Mouse (Mus musculus): ENCODE measurements around the gene Ssb. TPM values are rescaled to one million over a fixed set of nuclear protein-coding genes. Genes with fewer than 3 reads are reported as not detected.

Gene Ssb
- total RNA-seq (2023) = 190 TPM

DNA sequence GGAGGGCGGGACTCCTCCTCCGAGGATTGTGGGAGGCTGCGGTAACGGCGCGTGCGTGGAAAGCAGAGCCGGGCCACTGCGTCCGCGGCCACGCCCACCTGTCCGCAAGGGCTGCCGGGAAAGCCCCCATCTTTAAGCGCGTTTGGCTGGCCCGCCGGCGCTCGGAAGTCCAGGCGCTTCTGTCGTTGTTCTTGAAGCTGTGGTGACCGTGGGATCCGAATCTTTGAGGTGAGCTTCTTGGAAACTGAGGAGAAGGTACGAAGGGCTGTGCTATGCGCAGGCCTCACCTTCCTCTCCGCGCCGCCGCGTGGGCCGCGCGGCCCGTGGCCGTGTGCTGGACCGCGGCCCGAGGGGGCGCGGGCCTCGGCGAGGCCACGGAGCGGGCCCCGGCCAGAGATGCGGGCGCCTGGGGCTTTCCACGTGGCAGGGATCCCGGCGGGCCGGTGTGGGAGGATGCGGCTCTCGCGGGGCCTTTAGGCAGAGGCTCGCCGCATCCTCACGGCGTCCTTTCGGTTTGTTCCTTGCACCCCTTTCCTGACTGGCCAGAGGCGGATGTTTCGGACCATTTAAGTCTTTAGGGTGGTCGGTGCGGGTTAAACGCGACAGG lies at the start of gene Ssb:
TSS of gene Ssb (plus strand) at position 78 of the 607 bp plus-strand sequence.

DNA sequence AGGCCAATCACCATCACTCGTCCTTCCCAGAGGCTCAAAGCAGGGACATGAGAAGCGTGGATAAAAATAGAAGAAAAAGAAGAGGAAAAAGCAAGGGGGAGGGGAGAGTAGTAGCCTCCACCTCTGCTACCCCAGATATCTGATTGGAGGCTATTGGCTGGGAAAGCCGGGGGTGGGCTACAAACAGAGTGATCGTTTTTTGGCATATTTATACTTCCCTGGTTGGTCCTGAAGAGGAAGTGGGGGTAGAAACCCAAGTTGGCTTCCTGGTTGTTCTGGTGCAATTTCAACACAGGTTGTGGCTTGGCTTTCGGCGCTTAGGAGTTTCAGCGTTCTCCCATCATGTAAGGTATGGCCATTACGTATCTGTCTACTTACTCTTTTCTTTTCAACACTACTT lies 39.7 kb upstream of the Ssb start, which contains the start of gene Klhl23:
TSS of gene Klhl23 (plus strand) at position 234 of the 400 bp plus-strand sequence.

DNA sequence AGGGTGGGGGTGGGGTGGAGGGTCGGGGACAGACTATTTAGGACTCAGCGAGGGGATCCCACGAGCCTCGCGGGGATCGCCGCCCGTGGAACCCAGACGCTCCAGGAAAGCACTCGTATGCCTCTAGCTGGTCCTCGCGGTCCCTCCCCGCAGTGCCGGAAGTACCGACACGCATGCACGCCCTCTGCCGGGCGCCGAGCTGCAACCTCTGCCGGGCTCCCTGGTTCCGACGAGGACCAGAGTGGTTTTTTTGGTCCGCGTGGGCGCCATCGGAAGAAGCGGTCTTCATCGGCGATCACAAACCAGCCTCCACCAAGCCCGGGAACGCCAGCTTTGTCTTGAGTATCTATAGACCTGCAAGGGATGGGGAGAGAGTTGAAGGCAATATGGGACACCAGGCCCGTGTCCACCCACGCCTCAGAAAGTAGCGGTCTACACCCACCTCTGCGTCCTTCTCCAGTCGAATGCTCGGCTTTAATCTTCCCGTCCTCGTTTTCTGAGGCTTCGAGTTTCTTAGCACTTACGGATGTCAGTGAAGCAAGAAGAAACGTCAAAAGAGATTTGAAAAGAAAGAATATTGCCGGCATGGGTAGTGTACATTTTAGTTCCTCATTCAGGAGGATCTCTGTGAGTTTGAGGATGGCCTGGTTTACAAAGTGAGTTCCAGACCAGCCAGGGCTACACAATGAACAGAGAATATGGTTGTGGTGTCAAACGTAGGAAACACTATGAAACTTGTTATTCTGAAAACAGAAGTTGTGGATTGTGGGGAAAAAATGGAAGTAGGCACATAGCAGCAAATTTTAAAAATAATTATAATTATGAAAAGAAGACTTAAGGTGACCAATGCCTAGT lies 24.3 kb downstream of the Ssb start, which contains the start of gene Mettl5:
TSS of gene Mettl5 (minus strand) at position 165 of the 855 bp plus-strand sequence.

DNA sequence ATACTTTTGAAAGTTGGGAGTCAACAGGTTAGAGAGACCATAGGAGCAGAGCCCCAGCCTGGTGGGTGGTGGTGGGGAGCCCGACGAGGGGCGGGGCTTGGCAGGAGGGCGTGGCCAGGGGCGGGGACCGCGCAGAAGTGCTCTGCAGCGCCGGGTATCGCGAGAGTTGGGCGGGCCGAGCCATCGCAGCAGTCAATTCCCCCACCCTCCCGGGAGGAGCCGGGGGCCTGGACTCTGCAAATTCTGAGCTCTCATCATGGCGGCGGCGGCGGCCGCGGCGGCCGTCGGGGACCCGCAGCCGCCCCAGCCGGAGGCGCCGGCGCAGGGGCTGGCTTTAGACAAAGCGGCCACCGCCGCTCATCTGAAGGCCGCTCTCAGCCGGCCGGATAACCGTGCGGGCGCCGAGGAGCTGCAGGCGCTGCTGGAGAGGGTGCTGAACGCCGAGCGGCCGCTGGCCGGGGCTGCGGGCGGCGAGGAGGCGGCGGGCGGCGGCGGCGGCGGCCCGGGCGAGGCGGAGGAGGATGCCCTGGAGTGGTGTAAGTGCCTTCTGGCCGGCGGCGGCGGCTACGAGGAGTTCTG lies 35.8 kb downstream of the Ssb start, which contains the start of gene Ubr3:
TSS of gene Ubr3 (plus strand) at position 208 of the 579 bp plus-strand sequence.

Other genes with a start within 250 kb of the Ssb start
- 1.2 TPM for gene Bbs5, start 214.4 kb upstream of the Ssb start, total RNA-seq (2023)
- gene Klhl41, start 191.4 kb upstream of the Ssb start, total RNA-seq (2023) = 0.64 TPM
- gene Fastkd1, start 148.0 kb upstream of the Ssb start, total RNA-seq (2023) = 18.5 TPM
- 88.9 TPM for gene Ppig, start 139.0 kb upstream of the Ssb start, total RNA-seq (2023)
- gene Ccdc173, start 72.0 kb upstream of the Ssb start, total RNA-seq (2023) = 4.1 TPM
- 22.1 TPM for gene Phospho2, start 71.9 kb upstream of the Ssb start, total RNA-seq (2023)
- not detected for gene Klhl23, start 39.6 kb upstream of the Ssb start, total RNA-seq (2023)
- 17.8 TPM for gene Mettl5, start 24.1 kb downstream of the Ssb start, total RNA-seq (2023)
- 58.9 TPM for gene Ubr3, start 35.7 kb downstream of the Ssb start, total RNA-seq (2023)
- 2.9 TPM for gene Myo3b, start 177.6 kb downstream of the Ssb start, total RNA-seq (2023)